Mouse (Mus musculus): ENCODE measurements around the gene Gm10061. TPM values are rescaled to one million over a fixed set of nuclear protein-coding genes. Genes with fewer than 3 reads are reported as not detected.
"Not testable (repeated sequence)": the region's sequence is repeated elsewhere in the genome, so short reads cannot be mapped to it uniquely, and the experiment has no call there.

Gm10061 gene
- polyA plus RNA-seq (2012; rRNA removed): not detected in 2 replicates

DNA sequence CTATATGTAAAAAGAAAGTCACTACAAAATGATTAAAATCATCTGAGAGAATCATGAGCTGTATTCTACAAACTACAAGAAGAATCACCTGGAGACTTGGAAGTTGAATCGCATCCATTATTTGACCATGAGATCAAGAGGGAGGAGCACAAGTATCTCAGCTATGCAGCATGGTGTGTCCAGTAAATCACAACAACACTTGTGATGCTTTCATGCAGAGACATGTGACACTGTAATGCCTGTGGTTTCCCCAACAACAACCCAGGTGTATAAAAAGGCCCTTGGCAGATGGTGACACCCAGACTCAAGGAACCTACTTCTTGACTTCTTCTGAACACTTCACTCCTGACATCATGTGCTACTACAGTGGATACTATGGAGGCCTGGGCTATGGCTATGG lies at the start of gene Gm10061:
Gm10061 (plus strand) TSS at position 301 of the 400 bp plus-strand sequence.
- no peak for DNase-seq (ENCODE audit: low read depth)

DNA sequence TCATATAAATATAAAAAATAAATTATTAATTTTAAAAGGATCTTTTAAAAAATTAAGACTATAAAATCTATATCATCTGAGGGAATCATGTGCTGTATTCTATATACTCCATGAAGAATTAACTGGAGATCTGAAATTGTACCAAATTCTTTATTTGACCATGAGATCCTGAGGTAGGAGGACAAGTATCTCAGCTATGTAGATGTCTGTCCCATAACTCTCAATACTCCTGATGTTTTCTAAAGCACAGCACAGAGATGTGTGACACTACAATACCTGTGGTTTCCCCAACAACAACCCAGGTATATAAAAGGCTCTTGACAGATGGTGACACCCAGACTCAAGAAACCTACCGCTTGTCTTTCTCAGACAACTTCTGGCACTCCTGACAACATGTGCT lies 10.3 kb upstream of the Gm10061 start, which contains the start of gene Gm6358:
Gm6358 (plus strand) TSS at position 301 of the 400 bp plus-strand sequence.
- no peak for DNase-seq (ENCODE audit: low read depth)

DNA sequence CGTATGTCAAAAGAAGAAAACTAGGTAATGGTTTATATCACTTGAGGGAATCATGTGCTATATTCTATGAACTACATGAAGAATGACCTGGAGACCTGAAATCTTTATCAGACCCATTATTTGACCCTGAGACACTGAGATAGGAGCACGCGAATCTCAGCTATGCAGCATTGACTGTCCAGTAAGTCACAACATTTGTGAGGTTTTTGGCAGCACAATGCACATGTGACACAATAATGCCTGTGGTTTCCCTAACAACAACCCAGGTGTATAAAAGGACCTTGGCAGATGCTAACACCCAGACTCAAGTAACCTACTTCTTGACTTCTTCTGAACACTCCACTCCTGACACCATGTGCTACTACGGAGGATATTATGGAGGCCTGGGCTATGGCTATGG lies 6.8 kb downstream of the Gm10061 start, which contains the start of gene Gm9789:
Gm9789 (plus strand) TSS at position 301 of the 400 bp plus-strand sequence.
- DNase-seq (ENCODE audit: low read depth): no peak

DNA sequence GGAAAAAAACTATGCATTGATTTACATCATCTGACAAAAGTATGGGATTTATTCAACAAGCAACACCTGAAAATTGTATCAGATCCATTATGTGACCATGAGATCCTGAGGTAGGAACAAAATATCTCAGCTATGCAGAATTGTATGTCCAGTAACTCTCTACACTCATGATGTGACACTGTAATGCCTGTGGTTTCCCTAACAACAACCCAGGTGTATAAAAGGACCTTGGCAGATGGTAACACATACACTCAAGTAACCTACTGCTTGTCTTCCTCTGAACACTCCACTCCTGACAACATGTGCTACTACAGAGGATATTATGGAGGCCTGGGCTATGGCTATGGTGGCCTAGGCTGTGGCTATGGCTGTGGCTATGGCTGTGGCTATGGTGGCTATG lies 18.3 kb downstream of the Gm10061 start, which contains the start of gene Gm7735:
Gm7735 (plus strand) TSS at position 301 of the 400 bp plus-strand sequence.
- DNase-seq (ENCODE audit: low read depth): not testable (repeated sequence)

DNA sequence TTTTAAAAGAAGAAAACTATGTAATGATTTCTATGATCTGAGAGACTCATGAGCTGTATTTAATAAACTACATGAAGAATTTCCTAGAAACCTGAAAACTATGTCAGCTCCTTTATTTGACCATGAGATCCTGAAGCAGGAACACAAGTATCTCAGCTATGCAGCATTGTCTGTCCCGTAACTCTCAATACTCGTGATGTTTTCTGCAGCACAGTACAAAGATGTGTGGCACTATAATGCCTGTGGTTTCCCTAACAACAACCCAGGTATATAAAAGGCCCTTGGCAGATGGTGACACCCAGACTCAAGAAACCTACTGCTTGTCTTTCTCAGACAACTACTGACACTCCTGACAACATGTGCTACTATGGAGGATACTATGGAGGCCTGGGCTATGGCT lies 23.5 kb downstream of the Gm10061 start, which contains the start of gene 1110057P08Rik:
1110057P08Rik (plus strand) TSS at position 301 of the 400 bp plus-strand sequence.
- no peak for DNase-seq (ENCODE audit: low read depth)

DNA sequence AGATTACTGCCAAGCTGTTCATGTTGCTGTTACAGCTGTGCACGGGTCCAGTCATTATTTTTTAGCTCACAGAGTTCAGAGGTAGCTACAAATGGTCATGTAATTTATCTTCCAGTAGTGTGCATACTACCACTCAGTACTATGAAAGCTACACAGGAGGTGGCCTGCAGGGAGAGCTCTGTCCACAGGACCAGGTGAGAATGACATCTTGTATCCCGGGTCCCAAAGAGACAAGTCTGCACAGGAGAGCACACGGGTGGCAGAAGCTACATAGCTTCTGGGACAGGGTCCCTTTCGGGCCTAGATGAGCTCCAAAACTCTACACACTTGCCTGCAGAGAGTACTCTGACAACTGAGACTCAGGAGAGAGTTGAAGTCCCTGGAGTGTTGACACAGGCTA lies 37.7 kb downstream of the Gm10061 start:
- no peak for DNase-seq (ENCODE audit: low read depth)

Other genes starting within 250 kb of the Gm10061 start
- not detected in 2 replicates for gene Krtap19-9b, start 218.8 kb upstream of the Gm10061 start, polyA plus RNA-seq (2012; rRNA removed)
- not detected in 2 replicates for gene Krtap16-3, start 188.2 kb upstream of the Gm10061 start, polyA plus RNA-seq (2012; rRNA removed)
- gene Krtap22-2, start 140.3 kb upstream of the Gm10061 start, polyA plus RNA-seq (2012; rRNA removed): not detected in 2 replicates
- gene Gm10229, start 135.8 kb upstream of the Gm10061 start, polyA plus RNA-seq (2012; rRNA removed): not detected in 2 replicates
- gene Krtap6-1, start 119.4 kb upstream of the Gm10061 start, polyA plus RNA-seq (2012; rRNA removed): not detected in 2 replicates
- gene Gm10228, start 109.6 kb upstream of the Gm10061 start, polyA plus RNA-seq (2012; rRNA removed): not detected in 2 replicates
- gene Krtap6-5, start 103.2 kb upstream of the Gm10061 start, polyA plus RNA-seq (2012; rRNA removed): not detected in 2 replicates
- not detected in 2 replicates for gene 1110025L11Rik, start 87.1 kb upstream of the Gm10061 start, polyA plus RNA-seq (2012; rRNA removed)
- gene Krtap6-3, start 67.1 kb upstream of the Gm10061 start, polyA plus RNA-seq (2012; rRNA removed): not detected in 2 replicates
- not detected in 2 replicates for gene Gm6358, start 10.2 kb upstream of the Gm10061 start, polyA plus RNA-seq (2012; rRNA removed)
- not detected in 2 replicates for gene Gm9789, start 6.9 kb downstream of the Gm10061 start, polyA plus RNA-seq (2012; rRNA removed)
- not detected in 2 replicates for gene Gm7735, start 18.4 kb downstream of the Gm10061 start, polyA plus RNA-seq (2012; rRNA removed)
- gene 1110057P08Rik, start 23.6 kb downstream of the Gm10061 start, polyA plus RNA-seq (2012; rRNA removed): not detected in 2 replicates
- not detected in 2 replicates for gene Krtap20-2, start 54.8 kb downstream of the Gm10061 start, polyA plus RNA-seq (2012; rRNA removed)